Mouse (Mus musculus) liver, adult (tissue): ENCODE data around the gene Mmp20.

Source experiments
- GATA4 ChIP-seq: IDR thresholded peaks from 2 replicates; pipeline ENCODE4 v1.6.1; 2014; ENCODE audit warnings: mild to moderate bottlenecking, low read length; ENCODE audit not compliant: insufficient replicate concordance

The Mmp20 gene

GRCm38 (mm10) chr9:7627931-7628330 lies at the start of gene Mmp20:
Gene Mmp20 (plus strand): TSS chr9:7628231.
- TF ChIP-seq GATA4: no peak

DNA sequence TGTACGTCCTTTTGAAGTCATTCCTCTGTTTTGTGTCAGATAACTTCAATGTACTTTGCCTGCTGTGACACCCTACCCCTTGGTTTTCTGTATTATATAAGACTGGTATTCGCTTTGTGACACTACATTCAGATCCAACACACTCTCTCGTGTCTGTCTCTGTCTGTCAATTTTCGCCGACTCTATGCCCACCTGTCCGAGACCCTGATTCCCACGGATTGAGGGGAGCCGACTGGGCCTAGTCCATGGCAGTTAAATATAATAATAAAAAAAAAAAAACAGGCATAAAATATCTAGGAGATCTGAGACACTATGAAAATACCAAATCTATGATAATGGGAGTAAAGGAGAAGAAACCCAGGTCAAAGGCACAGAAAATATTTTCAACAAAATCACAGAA lies 38.0 kb upstream of the Mmp20 start:
- TF ChIP-seq GATA4: no peak

DNA sequence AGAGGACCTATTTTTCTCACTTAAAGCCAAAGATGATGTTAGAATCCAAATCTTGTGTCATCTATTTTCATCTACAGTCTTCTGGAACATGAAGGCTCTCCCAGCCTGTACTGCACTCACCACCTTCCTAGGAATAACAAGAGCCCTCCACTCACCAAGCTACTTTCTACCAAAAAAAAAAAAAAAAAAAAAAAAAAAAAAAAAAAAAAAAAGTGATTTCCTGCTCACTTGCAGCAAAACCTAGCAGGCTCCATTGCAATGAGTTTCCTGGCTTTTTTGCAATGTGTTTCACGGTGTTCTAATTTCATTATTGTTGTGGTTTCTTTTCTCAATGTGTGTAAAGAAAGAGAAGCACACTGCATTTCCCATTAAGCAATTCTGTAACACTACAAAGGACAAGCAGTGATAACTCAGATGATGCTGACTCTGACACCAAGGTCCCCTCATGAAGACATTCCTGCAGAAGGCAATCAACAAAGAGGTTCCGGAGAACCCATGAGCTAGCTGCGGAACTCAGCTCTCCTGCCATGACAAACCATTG lies 34.7 kb upstream of the Mmp20 start:
- no peak for TF ChIP-seq GATA4

DNA sequence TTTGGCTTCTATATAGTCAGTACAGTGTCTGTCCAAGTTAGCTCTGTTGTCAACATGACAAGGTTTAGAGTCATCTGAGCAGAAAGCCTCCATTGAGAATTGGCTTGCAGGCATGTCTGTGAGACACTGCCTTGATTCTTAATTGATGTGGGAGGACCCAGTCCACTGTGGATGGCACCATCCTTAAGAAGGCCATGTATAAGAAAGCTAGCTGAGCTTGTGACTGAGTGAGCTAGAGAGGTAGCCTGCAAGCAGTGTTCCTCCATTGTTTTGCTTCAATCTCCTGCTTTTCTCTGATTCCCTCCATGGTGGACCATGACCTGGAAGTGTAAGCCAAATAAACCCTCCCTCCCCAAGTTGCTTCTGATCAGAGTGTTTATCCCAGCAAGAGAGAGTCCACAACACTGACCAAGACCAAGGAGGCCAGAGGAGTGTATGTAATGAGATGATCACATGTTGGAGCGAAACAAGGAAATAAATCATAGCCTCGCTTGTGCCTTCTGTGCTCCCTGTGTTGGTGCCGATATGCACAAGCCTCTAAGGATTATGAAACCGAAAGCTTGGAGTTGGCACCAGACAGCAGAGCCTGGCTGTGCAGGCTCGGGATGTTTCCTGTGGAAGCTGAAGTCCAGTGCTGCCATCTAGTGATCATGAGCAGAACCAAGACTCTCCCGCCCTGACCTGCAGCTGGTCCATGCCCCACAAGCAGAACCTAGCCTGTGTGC lies 33.1 kb upstream of the Mmp20 start:
- no peak; the same call in 1 of the 2 replicates for TF ChIP-seq GATA4

GRCm38 (mm10) chr9:7602982-7603742 lies 24.9 kb upstream of the Mmp20 start:
- no peak for TF ChIP-seq GATA4

- TF ChIP-seq GATA4: no peak
These were observed 24.0 kb upstream of the Mmp20 start for GRCm38 (mm10) chr9:7604005-7604404.

DNA sequence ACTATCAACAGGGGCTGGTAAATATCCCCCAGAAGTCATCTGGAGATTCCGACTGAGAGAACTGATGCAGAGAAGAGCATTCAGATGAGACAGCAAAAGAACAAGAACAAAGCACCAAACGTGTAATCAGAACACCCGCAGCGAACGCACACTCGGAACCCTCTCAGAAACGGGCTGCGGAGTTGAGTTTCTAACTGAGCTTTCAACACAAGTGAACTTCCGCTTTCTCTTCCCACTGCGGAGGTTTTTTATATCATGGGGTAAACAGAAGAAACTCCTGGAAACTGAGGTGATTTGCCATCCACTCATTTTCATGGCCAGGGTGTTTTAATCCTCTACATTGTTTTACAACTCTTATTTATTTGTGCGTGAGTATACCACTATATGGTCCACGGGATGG lies 22.4 kb upstream of the Mmp20 start:
- TF ChIP-seq GATA4: no peak

DNA sequence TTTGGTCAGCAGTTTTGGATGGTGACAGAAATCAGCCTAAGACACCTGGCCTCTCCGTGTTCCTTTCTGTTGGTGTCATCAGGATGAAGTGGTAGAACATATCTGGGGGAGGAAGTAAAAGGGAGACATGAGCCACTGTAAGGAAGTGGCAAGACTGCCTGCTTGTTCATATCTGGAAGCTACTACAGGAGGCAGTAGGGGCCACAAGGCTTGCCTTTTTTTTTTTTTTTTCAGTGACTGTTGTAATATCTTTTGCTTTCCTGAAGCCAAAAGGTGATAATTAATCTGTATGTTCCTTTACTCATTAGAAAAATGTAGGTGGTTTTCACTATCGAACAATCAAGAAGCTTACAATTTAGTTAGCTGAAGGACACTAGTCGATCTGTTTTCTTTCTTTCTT lies 5.4 kb upstream of the Mmp20 start:
- TF ChIP-seq GATA4: no peak

DNA sequence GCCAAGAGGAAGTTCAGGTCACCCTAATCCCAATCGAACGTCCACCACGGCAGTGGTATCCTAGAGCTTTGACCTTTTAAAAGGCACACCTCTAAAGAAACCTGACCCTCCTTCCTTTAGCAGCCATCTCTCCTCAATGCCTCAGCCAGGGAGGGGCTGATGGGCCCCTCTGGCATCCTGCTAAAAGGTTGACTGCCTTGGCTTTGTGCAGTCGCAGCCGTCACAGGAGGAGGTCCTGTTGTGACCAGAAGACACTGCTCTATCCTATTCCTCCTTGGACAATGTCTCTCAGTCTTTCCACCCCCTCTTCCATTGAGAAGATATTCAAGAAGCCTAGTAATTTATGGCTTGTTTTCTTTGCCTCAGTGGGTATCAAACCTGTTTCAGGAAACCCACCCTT lies 5.9 kb downstream of the Mmp20 start:
- no peak for TF ChIP-seq GATA4

DNA sequence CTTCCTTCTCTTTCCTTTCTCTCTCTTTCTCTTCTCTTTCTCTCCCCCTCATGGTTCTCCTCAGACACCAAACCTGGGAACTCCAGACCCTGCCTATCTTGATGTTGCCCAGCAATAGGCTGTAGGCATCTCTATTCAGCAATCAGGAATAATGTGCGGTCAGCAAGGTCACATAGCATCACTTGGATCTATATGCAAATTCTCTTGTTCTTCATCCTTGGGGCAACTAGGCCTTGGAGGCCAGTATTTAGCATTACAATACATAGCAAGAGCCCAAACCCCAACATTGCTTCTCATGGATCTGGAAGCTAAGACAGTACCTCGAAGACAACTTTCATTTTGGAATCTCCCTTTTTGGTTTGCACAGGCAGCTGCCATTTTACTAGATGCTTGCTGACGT lies 19.9 kb downstream of the Mmp20 start:
- no peak for TF ChIP-seq GATA4

GRCm38 (mm10) chr9:7650397-7651180 lies 22.6 kb downstream of the Mmp20 start:
- no peak for TF ChIP-seq GATA4

DNA sequence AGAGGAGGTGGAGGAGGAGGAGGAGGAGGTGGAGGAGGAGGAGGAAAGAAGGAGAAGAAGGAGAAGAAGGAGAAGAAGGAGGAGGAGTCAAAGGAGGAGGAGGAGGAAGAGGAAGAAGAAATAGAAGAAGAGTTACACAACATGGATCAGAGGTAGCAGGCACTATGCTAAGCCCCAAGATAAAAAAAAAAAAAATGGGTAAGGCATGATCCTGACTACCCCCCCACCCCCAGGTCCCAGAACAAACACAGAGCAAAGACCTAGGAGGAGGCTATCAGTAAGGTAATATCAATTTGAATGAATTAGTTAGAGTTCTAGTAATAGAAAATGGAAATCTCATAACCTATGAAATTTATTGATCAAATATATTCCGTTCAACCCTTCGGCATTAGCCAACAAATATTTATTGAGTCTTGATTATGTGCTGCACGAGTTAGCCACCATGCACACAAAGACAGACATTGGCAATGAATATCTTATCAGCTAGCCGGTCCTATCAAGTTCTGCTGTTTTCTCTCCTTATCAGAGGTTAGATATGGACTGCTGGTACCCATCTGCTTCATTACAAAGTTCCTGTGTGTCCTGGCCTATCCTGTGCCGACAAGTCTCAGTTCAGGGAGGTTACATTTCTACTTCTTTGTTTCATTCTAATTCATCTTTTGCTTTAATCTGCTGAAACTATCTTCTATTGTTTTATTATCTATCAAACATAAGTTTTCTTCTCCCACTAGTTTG lies 24.5 kb downstream of the Mmp20 start:
- TF ChIP-seq GATA4: no peak

GRCm38 (mm10) chr9:7657946-7658345 lies 29.9 kb downstream of the Mmp20 start:
- TF ChIP-seq GATA4: no peak

- TF ChIP-seq GATA4: no peak
These were observed 31.5 kb downstream of the Mmp20 start for GRCm38 (mm10) chr9:7659469-7660020.

- TF ChIP-seq GATA4: no peak
These were observed 33.3 kb downstream of the Mmp20 start for GRCm38 (mm10) chr9:7661371-7661770.

DNA sequence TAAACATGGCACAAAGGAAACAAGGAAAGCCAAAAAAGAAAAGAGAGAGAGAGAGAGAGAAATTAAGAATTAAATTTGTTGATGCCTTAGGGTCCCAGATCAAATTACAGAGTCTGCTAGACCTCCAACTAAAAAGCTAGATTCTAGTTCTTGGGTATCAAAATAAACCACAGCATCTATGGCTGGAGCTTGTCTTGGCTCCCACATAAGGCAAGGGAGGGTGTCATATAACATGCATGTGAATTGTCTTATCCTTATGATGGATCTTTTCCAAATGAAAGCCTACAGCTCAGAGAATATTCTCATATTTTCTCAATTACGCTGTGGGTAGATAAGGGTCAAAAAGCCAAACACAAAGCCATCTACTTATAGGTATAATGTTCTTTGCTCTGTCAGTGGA lies 41.6 kb downstream of the Mmp20 start:
- no peak for TF ChIP-seq GATA4
